In genomic region chr5:140798158-140798557, GRCm38 (mm10) we compare ENCODE assay signal across 9 mouse cellular contexts. TPM values are rescaled to one million over a fixed set of nuclear protein-coding genes. Genes with fewer than 3 reads are reported as not detected.
DNase-seq lines count a peak whose midpoint lies in the region; ATAC-seq and TF ChIP-seq lines count a peak whose summit lies in the region.
"Had no signal": no experiment of that assay in that cellular context is flagged by ENCODE, and none has a peak within 500 bp of the region (broad histone marks: within the 10 kb centered on the region; RNA-seq: fewer than 3 reads in every experiment).

No protein-coding gene starts in this region.

- DNase-seq in forebrain, embryonic 14.5 days (ENCODE audit: low spot score): no peak
- DNase-seq in forebrain, embryonic 10.5 days (ENCODE audit: extremely low spot score, low spot score): no peak
- DNase-seq in brain, adult 2 months (ENCODE audit: low read depth, low spot score): peak; percentile 64
- DNase-seq in limb, embryonic 14.5 days (ENCODE audit: low spot score): no peak
- no peak for DNase-seq in embryo, embryonic 10.5 days (ENCODE audit: low spot score)
- DNase-seq in thymus, postnatal 14 days: no peak
- DNase-seq in frontal cortex, postnatal 10 days (ENCODE audit: low spot score in 2 of 2): no peak

- no peaks in the 10 kb centered on the region for H3K9me3 ChIP-seq in forebrain, embryonic 14.5 days (replicated peaks; ENCODE audit: control insufficient read depth, low read length)
- no peaks in the 10 kb centered on the region for H3K9me3 ChIP-seq in forebrain, embryonic 10.5 days
- H3K9me3 ChIP-seq in heart, embryonic 13.5 days: no peaks in the 10 kb centered on the region
- no peaks in the 10 kb centered on the region for H3K9me3 ChIP-seq in limb, embryonic 14.5 days (ENCODE audit: control insufficient read depth, low read length)
- H3K9me3 ChIP-seq: lung, embryonic 15.5 days had no signal

- no peaks in the 10 kb centered on the region for H3K36me3 ChIP-seq in forebrain, embryonic 14.5 days (ENCODE audit: control insufficient read depth, insufficient read depth, low read length)
- H3K36me3 ChIP-seq in forebrain, embryonic 10.5 days (replicated peaks): no peaks in the 10 kb centered on the region
- H3K36me3 ChIP-seq in heart, embryonic 13.5 days: no peaks in the 10 kb centered on the region
- no peaks in the 10 kb centered on the region for H3K36me3 ChIP-seq in limb, embryonic 14.5 days (ENCODE audit: control insufficient read depth, insufficient read depth, low read length)
- H3K36me3 ChIP-seq: lung, embryonic 15.5 days had no signal

- WGBS in forebrain, embryonic 14.5 days: 85% methylated on average over 7 of the region's 7 CpGs
- WGBS in forebrain, embryonic 10.5 days: 81% methylated on average over 7 of the region's 7 CpGs
- 36% methylated on average over 7 of the region's 7 CpGs for WGBS in heart, embryonic 13.5 days
- 59% methylated on average over 7 of the region's 7 CpGs for WGBS in limb, embryonic 14.5 days

- H3K4me3 ChIP-seq in forebrain, embryonic 14.5 days (ENCODE audit: low read depth, low read length): no peak overlapping the region
- H3K4me3 ChIP-seq in forebrain, embryonic 10.5 days: no peak overlapping the region
- H3K4me3 ChIP-seq in heart, embryonic 13.5 days: peak overlapping the region; percentile 26
- H3K4me3 ChIP-seq in limb, embryonic 14.5 days (replicated peaks; ENCODE audit: low read length): no peak overlapping the region
- H3K4me3 ChIP-seq: lung, embryonic 15.5 days had no signal

- H3K4me1 ChIP-seq in forebrain, embryonic 14.5 days (ENCODE audit: control insufficient read depth, insufficient read depth, low read length): no peaks in the 10 kb centered on the region
- peaks cover 23% of the 10 kb centered on the region for H3K4me1 ChIP-seq in forebrain, embryonic 10.5 days
- peaks cover 91% of the 10 kb centered on the region for H3K4me1 ChIP-seq in heart, embryonic 13.5 days
- peaks cover 38% of the 10 kb centered on the region for H3K4me1 ChIP-seq in limb, embryonic 14.5 days (ENCODE audit: control insufficient read depth, insufficient read depth, low read length)

- no peak for TF ChIP-seq POLR2A in limb, embryonic 14.5 days (IDR thresholded peaks at IDR 0.05; ENCODE audit: borderline replicate concordance, extremely low read depth, insufficient read depth, insufficient read length)

- no peak overlapping the region for H3K4me2 ChIP-seq in forebrain, embryonic 14.5 days (ENCODE audit: low read length)
- peak overlapping the region; percentile 56 for H3K4me2 ChIP-seq in heart, embryonic 13.5 days
- H3K4me2 ChIP-seq in limb, embryonic 14.5 days (replicated peaks; ENCODE audit: low read depth, low read length, severe bottlenecking): no peak overlapping the region
- H3K4me2 ChIP-seq: lung, embryonic 15.5 days had no signal

- 0 out of 2 replicates have a peak overlapping the region, but pooled peaks have one; percentile 17 for H3K9ac ChIP-seq in forebrain, embryonic 14.5 days (ENCODE audit: low read length)
- peak overlapping the region; percentile 67 for H3K9ac ChIP-seq in heart, embryonic 13.5 days
- no peak overlapping the region for H3K9ac ChIP-seq in limb, embryonic 14.5 days (ENCODE audit: low read depth, low read length, severe bottlenecking)
- H3K9ac ChIP-seq: lung, embryonic 15.5 days had no signal

- no peaks in the 10 kb centered on the region for H3K27me3 ChIP-seq in forebrain, embryonic 14.5 days (replicated peaks; ENCODE audit: control insufficient read depth, insufficient read depth, low read length)
- no peaks in the 10 kb centered on the region for H3K27me3 ChIP-seq in forebrain, embryonic 10.5 days (ENCODE audit: poor library complexity, severe bottlenecking)
- H3K27me3 ChIP-seq in heart, embryonic 13.5 days (replicated peaks): no peaks in the 10 kb centered on the region
- no peaks in the 10 kb centered on the region for H3K27me3 ChIP-seq in limb, embryonic 14.5 days (ENCODE audit: control insufficient read depth, insufficient read depth, low read length)
- H3K27me3 ChIP-seq: lung, embryonic 15.5 days had no signal

- H3K27ac ChIP-seq in forebrain, embryonic 14.5 days (ENCODE audit: low read depth, low read length): no peak overlapping the region
- no peak overlapping the region for H3K27ac ChIP-seq in forebrain, embryonic 10.5 days
- H3K27ac ChIP-seq in heart, embryonic 13.5 days (replicated peaks): peak overlapping the region; percentile 78
- H3K27ac ChIP-seq in limb, embryonic 14.5 days (replicated peaks; ENCODE audit: low read depth, low read length): peak overlapping the region; percentile 67
- H3K27ac ChIP-seq: lung, embryonic 15.5 days had no signal

- ATAC-seq in forebrain, embryonic 14.5 days: no peak
- peak; percentile 44; the same call in 1 of the 2 replicates for ATAC-seq in heart, embryonic 13.5 days (ENCODE audit: extremely low read depth, insufficient number of reproducible peaks, low FRiP score, low TSS enrichment)
- ATAC-seq in limb, embryonic 14.5 days (ENCODE audit: low FRiP score, low read depth): 0 out of 2 replicates have a peak, but pooled peaks have one; percentile 18

RNA-seq across cellular contexts. Expression of gene Gna12, which starts 32.1 kb away (rescaled TPM):
- polyA plus RNA-seq in forebrain, embryonic 14.5 days (2014; fragmentation: Nextera tagmentation; extraction: Ambion mirVana): 17.4 and 19.9 TPM in 2 replicates
- polyA plus RNA-seq in forebrain, embryonic 10.5 days (2016; fragmentation: Nextera tagmentation; extraction: Ambion mirVana): 6.1 and 7.6 TPM in 2 replicates
- polyA plus RNA-seq in heart, embryonic 13.5 days (2015; fragmentation: Nextera tagmentation; extraction: Ambion mirVana): 9.4 and 10.9 TPM in 2 replicates
- polyA plus RNA-seq in limb, embryonic 14.5 days (2012; rRNA removed): 63.8 and 91.5 TPM in 2 replicates
- polyA plus RNA-seq in limb, embryonic 14.5 days (2014; fragmentation: Nextera tagmentation; extraction: Ambion mirVana): 46.7 and 55.5 TPM in 2 replicates

Comparison
In these comparisons a context has a peak if more than half of its experiments do, and no peak if none do; other contexts are left out.
1. H3K27ac ChIP-seq: peak in heart, embryonic 13.5 days (single experiment) and limb, embryonic 14.5 days (single experiment); none in forebrain, embryonic 14.5 days (single experiment) and forebrain, embryonic 10.5 days (single experiment).